Mouse (Mus musculus) gastrocnemius, postnatal 4 days (tissue): ENCODE measurements around the gene Olfr1457. TPM values are rescaled to one million over a fixed set of nuclear protein-coding genes. Genes with fewer than 3 reads are reported as not detected.

ENCODE experiments used
- DNase-seq, 2 experiments: peaks; one replicate each; pipeline ENCODE4 v3.0.0; 2021 to 2022; ENCODE audit warnings: low spot score in 2 of 2, mixed read lengths in 2 of 2
- long read RNA-seq, 2 experiments: library from polyadenylated mRNA; stranded (forward); transcript quantifications; one replicate each; pipeline ENCODE4 v2.0.0; 2021
- total RNA-seq, 2 experiments: library from RNA; stranded (reverse); gene quantifications; 2 replicates each; pipeline ENCODE4 v1.2.3; 2021

Gene Olfr1457
- not detected for total RNA-seq
- long read RNA-seq, experiment 1: 0 reads
- long read RNA-seq, experiment 2: 0 reads

DNA sequence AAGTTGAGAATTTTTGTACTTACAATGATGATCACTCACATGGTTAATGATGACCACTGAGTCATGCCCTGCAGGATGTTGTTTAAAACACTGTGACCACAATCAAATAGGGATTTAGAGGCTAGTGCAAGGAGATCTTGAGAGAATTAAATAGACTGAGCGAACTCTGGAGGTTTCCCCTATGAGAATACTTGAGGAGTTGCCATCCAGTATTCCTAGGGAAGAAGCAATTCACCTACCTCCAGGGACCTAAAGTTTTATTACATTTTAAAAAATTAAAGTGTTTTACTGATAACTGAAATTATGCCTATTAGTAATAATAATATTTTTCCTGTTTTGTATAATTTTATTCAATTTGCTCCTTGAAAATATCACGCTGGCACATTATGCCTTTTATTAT is at the start of gene Olfr1457:
Olfr1457 (minus strand) TSS at position 101 of the 400 bp plus-strand sequence.
- DNase-seq: no peak

GRCm38 (mm10) chr19:13106675-13107074 is 9.0 kb upstream of the Olfr1457 start, which contains the start of gene Olfr1458:
Gene Olfr1458, minus strand, starts transcription at chr19:13106775.
- DNase-seq: no peak

DNA sequence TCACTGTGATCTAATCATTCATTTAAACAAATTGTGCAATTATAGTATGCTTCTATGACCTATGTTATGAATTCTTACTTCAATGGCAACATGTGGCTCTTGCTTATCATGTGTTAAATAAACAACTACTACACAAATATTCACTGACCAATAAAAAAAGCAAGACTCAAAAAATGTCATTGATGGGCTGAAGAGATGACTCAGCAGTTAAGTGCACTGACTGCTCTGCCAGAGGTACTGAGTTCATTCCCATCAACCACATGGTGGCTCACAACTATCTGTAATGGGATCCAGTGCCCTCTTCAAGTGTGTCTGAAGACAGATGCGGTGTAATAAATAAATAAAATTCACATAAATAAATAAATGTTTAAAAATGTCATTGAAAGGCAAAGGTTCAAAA is 3.8 kb downstream of the Olfr1457 start:
- DNase-seq: no peak

- no peak for DNase-seq
Measured at GRCm38 (mm10) chr19:13060310-13060709, 37.4 kb downstream of the Olfr1457 start, which contains the start of gene Olfr1454. Gene Olfr1454, plus strand, starts transcription at chr19:13060610.

Other genes with a start within 250 kb of the Olfr1457 start
- gene Olfr1444, start 240.6 kb downstream of the Olfr1457 start, total RNA-seq: not detected
- not detected for gene Olfr1445, start 214.0 kb downstream of the Olfr1457 start, total RNA-seq
- not detected for gene Olfr1446, start 204.4 kb downstream of the Olfr1457 start, total RNA-seq
- gene Olfr1447, start 194.1 kb downstream of the Olfr1457 start, total RNA-seq: not detected
- gene Olfr1448, start 173.5 kb downstream of the Olfr1457 start, total RNA-seq: not detected
- not detected for gene Olfr1449, start 167.1 kb downstream of the Olfr1457 start, total RNA-seq
- not detected for gene Olfr1450, start 147.6 kb downstream of the Olfr1457 start, total RNA-seq
- not detected for gene Olfr1451, start 102.9 kb downstream of the Olfr1457 start, total RNA-seq
- not detected for gene Olfr1453, start 69.6 kb downstream of the Olfr1457 start, total RNA-seq
- not detected for gene Olfr1454, start 37.3 kb downstream of the Olfr1457 start, total RNA-seq
- not detected for gene Olfr1458, start 8.9 kb upstream of the Olfr1457 start, total RNA-seq
- gene Olfr1459, start 51.7 kb upstream of the Olfr1457 start, total RNA-seq: under 1 TPM; 0.02 to 0.03 TPM
- not detected for gene Olfr1461, start 65.1 kb upstream of the Olfr1457 start, total RNA-seq
- gene Olfr1462, start 87.8 kb upstream of the Olfr1457 start, total RNA-seq: not detected
- gene Olfr1463, start 133.4 kb upstream of the Olfr1457 start, total RNA-seq: not detected
- not detected for gene Olfr1465, start 217.7 kb upstream of the Olfr1457 start, total RNA-seq
- gene Olfr1466, start 241.0 kb upstream of the Olfr1457 start, total RNA-seq: not detected